Mouse (Mus musculus): ENCODE data around the gene Insrr. TPM values are rescaled to one million over a fixed set of nuclear protein-coding genes. Genes with fewer than 3 reads are reported as not detected.
A peak's percentile ranks its signal among the peaks of the same experiment; 100 is the strongest.

Gene Insrr
- polyA plus RNA-seq, 1 experiment from 2014 or later, result 0.12 TPM

DNA sequence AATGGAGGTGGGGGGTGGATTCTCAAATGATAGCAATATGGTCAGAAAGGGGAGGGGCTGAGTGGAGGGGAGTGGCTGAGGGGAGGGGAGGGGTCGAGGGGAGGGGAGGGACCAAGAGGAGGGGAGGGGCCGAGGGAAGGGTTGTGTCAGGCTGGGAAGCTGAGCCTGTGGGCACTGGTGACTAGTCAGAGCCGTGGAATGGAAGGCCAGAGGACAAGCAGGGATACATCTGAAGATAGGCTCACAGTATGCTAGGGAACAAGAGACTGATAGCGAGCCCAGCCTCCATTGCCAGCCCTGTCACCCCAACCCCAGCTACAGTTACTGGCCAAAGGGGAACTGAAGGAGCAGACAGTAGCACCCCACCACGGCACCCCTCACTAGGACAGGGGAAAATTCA, 38.1 kb upstream of the Insrr start:
- 0 out of 2 replicates have a peak, but pooled peaks cover 2% of the 10 kb centered on the region for H3K27me3 ChIP-seq (ENCODE audit: control insufficient read depth, insufficient read depth, low read length)
- no peak overlapping the region for H3K4me3 ChIP-seq (ENCODE audit: low read depth, low read length)
- H3K36me3 ChIP-seq (ENCODE audit: control insufficient read depth, insufficient read depth, low read length), result 0 out of 2 replicates have a peak, but pooled peaks cover 2% of the 10 kb centered on the region
- peaks cover 33% of the 10 kb centered on the region for H3K4me1 ChIP-seq (ENCODE audit: control insufficient read depth, insufficient read depth, low read length)
- H3K27ac ChIP-seq (replicated peaks; ENCODE audit: low read depth, low read length), result no peak overlapping the region
- WGBS, result 57% methylated on average over 4 of the region's 5 CpGs
- no peak for DNase-seq (ENCODE audit: low spot score)
- no peak for ATAC-seq (ENCODE audit: insufficient number of reproducible peaks, low FRiP score, low TSS enrichment, low read depth)
- no peak overlapping the region for H3K4me2 ChIP-seq (ENCODE audit: low read depth, severe bottlenecking)
- H3K9me3 ChIP-seq (ENCODE audit: control insufficient read depth, low read length), result no peaks in the 10 kb centered on the region
- no peak overlapping the region for H3K9ac ChIP-seq (ENCODE audit: low read length)

DNA sequence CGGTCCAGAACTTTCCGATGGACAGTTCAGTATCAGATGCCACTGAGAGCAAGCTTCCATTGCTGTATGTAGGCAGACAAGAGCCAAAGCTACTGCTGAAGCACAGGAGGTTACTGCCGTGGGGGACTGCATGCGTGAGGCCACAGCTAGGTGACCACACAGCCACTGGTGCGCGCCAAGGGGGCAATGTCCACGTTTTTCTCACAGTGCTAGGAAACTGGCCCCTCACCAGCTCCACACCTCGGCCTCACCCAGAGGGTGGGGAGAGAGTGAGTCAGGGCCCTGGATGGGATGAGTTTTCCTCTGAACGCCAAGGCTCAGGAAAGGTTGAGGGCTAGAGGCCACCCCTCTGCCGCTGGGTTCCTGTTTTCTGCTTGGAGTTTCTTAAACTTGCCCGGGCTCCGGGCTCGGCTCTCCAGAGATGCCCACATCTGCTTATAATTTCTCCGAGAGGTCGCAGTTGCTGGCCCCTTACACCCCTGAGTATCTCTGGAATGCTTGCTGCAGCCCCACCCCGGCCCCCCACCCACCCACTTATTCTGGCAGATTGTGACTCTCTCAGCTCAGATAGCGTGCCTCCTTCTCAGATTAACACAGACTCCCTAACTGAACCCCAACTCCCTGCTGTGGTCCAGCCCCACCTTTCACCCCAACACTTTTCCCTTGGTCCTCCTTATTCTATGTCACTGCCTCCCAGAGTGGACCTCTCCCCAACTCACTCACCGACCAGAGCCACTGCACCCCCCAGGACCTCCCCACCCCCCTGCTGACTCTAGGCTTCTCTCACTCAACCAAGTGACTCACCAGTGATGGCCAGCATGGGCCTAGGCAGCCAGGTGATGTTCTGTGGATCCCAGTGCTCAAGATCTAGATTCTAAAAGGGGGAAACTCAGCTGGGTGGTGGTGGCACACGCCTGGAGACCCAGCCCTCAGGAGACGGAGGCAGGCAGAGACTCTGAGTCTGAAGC, 35.1 kb upstream of the Insrr start:
- Histone ChIP-seq H3K9me3 (ENCODE audit: control insufficient read depth, low read length) (no peaks in the 10 kb centered on the region), H3K4me1 (ENCODE audit: control insufficient read depth, insufficient read depth, low read length) (peaks cover 61% of the 10 kb centered on the region), H3K9ac (ENCODE audit: low read length) (peak overlapping the region; percentile 45), H3K27me3 (ENCODE audit: control insufficient read depth, insufficient read depth, low read length) (0 out of 2 replicates have a peak, but pooled peaks cover 1% of the 10 kb centered on the region), H3K36me3 (ENCODE audit: control insufficient read depth, insufficient read depth, low read length) (0 out of 2 replicates have a peak, but pooled peaks cover 2% of the 10 kb centered on the region), H3K4me2 (ENCODE audit: low read depth, severe bottlenecking) (peak overlapping the region; percentile 4; the same call in 1 of the 2 replicates), H3K27ac (replicated peaks; ENCODE audit: low read depth, low read length) (peak overlapping the region; percentile 70), H3K4me3 (ENCODE audit: low read depth, low read length) (no peak overlapping the region)
- 42% methylated on average over 20 of the region's 20 CpGs for WGBS
- no peak for ATAC-seq (ENCODE audit: insufficient number of reproducible peaks, low FRiP score, low TSS enrichment, low read depth)
- DNase-seq (ENCODE audit: low spot score), result no peak

DNA sequence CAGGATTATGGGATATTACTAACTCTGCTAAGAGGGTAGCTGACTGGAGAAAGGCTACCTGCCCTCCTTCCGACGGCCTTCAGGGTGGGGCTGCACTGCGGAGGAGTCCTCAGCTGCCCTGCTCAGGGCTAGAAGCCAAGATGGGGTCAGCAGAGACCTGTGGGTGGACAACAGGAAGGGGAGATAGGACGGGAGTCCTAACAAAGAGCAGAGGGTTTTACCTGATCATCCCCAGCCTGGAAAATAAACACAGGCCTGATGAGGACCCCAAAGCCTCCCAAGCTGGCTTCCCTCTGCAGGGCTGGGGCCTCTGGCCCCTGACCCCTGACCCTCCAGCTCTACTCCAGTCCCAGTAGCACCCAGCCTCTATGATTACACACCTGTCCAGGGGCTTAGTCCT, 33.5 kb upstream of the Insrr start:
- peaks cover 68% of the 10 kb centered on the region for H3K4me1 ChIP-seq (ENCODE audit: control insufficient read depth, insufficient read depth, low read length)
- H3K27ac ChIP-seq (replicated peaks; ENCODE audit: low read depth, low read length), result peak overlapping the region; percentile 84
- no peak for ATAC-seq (ENCODE audit: insufficient number of reproducible peaks, low FRiP score, low TSS enrichment, low read depth)
- no peak overlapping the region for H3K9ac ChIP-seq (ENCODE audit: low read length)
- no peaks in the 10 kb centered on the region for H3K9me3 ChIP-seq (ENCODE audit: control insufficient read depth, low read length)
- H3K36me3 ChIP-seq (ENCODE audit: control insufficient read depth, insufficient read depth, low read length), result 0 out of 2 replicates have a peak, but pooled peaks cover under 1% of the 10 kb centered on the region
- H3K4me2 ChIP-seq (ENCODE audit: low read depth, severe bottlenecking), result peak overlapping the region; percentile 29; the same call in 1 of the 2 replicates
- no peaks in the 10 kb centered on the region for H3K27me3 ChIP-seq (ENCODE audit: control insufficient read depth, insufficient read depth, low read length)
- no peak overlapping the region for H3K4me3 ChIP-seq (ENCODE audit: low read depth, low read length)
- no peak for DNase-seq (ENCODE audit: low spot score)
- 55% methylated on average over 4 of the region's 4 CpGs for WGBS

DNA sequence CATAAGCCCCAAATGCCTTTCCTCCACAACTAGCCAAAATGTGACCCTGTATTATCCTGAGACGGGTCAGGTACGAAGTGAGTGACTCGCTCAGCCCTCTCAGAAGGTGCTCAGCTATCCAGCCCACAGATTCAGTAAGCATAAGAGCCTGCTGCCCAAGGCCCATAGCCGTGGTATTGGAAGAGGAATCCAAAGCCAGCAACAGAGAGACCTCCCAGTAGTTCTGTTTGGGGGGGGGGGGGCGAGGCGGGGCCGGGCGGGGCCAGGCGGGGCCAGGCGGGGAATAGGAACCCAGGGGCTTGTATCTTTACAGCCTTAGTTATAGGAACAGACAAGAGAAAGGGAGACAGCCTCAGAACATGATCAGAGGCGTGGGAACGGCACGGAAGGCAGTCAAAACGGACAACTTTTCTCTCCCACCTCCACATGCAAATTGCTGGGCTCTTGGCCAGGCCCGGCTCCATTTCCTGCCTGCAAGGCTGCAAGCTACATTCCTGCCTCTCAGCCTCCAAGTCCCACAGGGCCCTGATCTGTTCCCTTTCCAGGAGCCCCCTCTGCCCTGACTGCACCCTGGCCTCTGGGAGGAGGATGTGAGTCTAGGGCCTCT, 33.0 kb upstream of the Insrr start:
- ATAC-seq (ENCODE audit: insufficient number of reproducible peaks, low FRiP score, low TSS enrichment, low read depth), result no peak; the same call in 1 of the 2 replicates
- H3K27ac ChIP-seq (replicated peaks; ENCODE audit: low read depth, low read length), result peak overlapping the region; percentile 84
- 17% methylated on average over 15 of the region's 15 CpGs for WGBS
- peak overlapping the region; percentile 29 for H3K4me2 ChIP-seq (ENCODE audit: low read depth, severe bottlenecking)
- peak overlapping the region; percentile 8 for H3K4me3 ChIP-seq (ENCODE audit: low read depth, low read length)
- no peaks in the 10 kb centered on the region for H3K9me3 ChIP-seq (ENCODE audit: control insufficient read depth, low read length)
- H3K36me3 ChIP-seq (ENCODE audit: control insufficient read depth, insufficient read depth, low read length), result no peaks in the 10 kb centered on the region
- H3K9ac ChIP-seq (ENCODE audit: low read length), result peak overlapping the region; percentile 53
- DNase-seq (ENCODE audit: low spot score), result peak; percentile 70
- H3K27me3 ChIP-seq (ENCODE audit: control insufficient read depth, insufficient read depth, low read length), result no peaks in the 10 kb centered on the region
- H3K4me1 ChIP-seq (ENCODE audit: control insufficient read depth, insufficient read depth, low read length), result peaks cover 67% of the 10 kb centered on the region

DNA sequence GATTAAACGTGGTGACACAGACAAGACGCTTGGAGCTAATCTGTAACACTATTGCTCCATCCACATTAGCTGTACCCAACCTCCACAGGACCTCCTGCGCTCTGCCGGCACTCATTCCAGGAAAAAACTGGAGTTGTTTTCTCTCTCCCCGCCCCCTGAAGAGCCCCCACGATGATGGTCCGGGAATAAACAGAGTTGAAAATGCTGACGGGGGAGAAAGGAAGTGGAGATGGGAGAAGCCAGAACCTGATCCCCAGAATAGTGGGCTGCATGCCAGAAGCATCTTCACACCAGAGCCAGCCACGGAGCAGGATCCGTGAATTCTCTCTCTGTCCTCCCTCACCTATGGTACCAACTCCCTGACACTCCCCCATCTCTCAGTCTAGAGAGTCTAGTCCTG, 32.2 kb upstream of the Insrr start:
- 34% methylated on average over 10 of the region's 10 CpGs for WGBS
- Histone ChIP-seq H3K4me3 (ENCODE audit: low read depth, low read length) (no peak overlapping the region), H3K4me2 (ENCODE audit: low read depth, severe bottlenecking) (peak overlapping the region; percentile 24; the same call in 1 of the 2 replicates), H3K27me3 (ENCODE audit: control insufficient read depth, insufficient read depth, low read length) (no peaks in the 10 kb centered on the region), H3K9me3 (ENCODE audit: control insufficient read depth, low read length) (no peaks in the 10 kb centered on the region), H3K4me1 (ENCODE audit: control insufficient read depth, insufficient read depth, low read length) (peaks cover 63% of the 10 kb centered on the region), H3K9ac (ENCODE audit: low read length) (no peak overlapping the region; the same call in 1 of the 2 replicates), H3K27ac (replicated peaks; ENCODE audit: low read depth, low read length) (peak overlapping the region; percentile 84), H3K36me3 (ENCODE audit: control insufficient read depth, insufficient read depth, low read length) (no peaks in the 10 kb centered on the region)
- no peak for DNase-seq (ENCODE audit: low spot score)
- ATAC-seq (ENCODE audit: insufficient number of reproducible peaks, low FRiP score, low TSS enrichment, low read depth), result no peak

DNA sequence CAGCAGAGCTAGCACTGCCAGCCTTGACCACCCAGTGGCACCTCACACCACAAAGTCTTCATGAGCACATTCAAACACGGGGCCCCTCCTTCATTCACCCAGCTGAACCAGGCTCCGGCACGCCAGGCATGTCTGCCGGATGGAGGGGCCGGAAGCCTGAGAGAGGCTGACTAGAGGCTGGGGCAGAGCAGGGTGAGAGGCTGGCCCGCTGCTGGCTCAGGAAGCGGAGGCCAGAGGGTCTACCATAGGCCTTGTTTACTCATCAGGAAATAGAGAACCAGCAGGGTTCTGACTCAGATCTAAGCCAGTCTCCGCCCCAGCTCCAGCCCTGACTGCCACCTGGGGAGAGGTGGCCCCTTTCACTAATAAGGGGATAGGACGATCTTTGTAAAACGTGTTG, 31.7 kb upstream of the Insrr start:
- 0 out of 2 replicates have a peak overlapping the region, but pooled peaks have one; percentile 4 for H3K9ac ChIP-seq (ENCODE audit: low read length)
- H3K4me3 ChIP-seq (ENCODE audit: low read depth, low read length), result no peak overlapping the region
- H3K4me1 ChIP-seq (ENCODE audit: control insufficient read depth, insufficient read depth, low read length), result peaks cover 63% of the 10 kb centered on the region
- no peaks in the 10 kb centered on the region for H3K27me3 ChIP-seq (ENCODE audit: control insufficient read depth, insufficient read depth, low read length)
- peak overlapping the region; percentile 24; the same call in 1 of the 2 replicates for H3K4me2 ChIP-seq (ENCODE audit: low read depth, severe bottlenecking)
- no peaks in the 10 kb centered on the region for H3K9me3 ChIP-seq (ENCODE audit: control insufficient read depth, low read length)
- no peaks in the 10 kb centered on the region for H3K36me3 ChIP-seq (ENCODE audit: control insufficient read depth, insufficient read depth, low read length)
- ATAC-seq (ENCODE audit: insufficient number of reproducible peaks, low FRiP score, low TSS enrichment, low read depth), result peak; percentile 63
- peak overlapping the region; percentile 84 for H3K27ac ChIP-seq (replicated peaks; ENCODE audit: low read depth, low read length)
- WGBS, result 15% methylated on average over 10 of the region's 10 CpGs
- DNase-seq (ENCODE audit: low spot score), result peak; percentile 71

DNA sequence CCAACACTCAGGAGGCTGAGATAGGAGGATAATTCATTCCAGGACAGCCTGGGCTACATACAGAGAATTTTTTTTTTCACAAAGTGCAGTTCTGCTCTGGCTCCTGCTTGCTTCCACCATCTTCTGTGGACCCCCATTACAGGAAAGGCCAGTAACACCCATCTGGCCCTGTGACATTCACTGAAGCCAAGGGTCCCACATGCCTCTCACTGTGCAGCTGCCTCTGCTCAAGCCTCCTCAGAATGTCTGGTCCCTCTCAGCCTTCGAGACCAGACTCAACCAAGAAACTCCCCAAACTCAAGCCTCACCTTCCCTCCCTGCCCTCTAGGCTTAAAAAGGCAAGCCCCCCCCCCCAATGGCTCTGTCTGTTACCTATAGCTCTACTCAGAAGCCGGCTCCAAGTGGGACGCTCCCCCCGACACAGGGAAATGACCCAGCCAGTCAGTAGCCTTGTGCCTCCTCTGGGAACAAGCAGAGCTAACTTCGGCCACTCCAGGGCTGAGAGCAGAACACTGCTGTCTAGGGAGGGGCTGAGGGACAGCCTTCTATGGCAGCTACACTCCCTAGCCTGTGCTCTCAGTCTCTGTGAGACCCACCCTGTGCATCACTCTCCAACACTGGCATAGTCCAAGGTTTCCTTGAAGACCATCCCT, 31.0 kb upstream of the Insrr start:
- ATAC-seq (ENCODE audit: insufficient number of reproducible peaks, low FRiP score, low TSS enrichment, low read depth) (no peak), DNase-seq (ENCODE audit: low spot score) (no peak)
- no peaks in the 10 kb centered on the region for H3K36me3 ChIP-seq (ENCODE audit: control insufficient read depth, insufficient read depth, low read length)
- peaks cover 63% of the 10 kb centered on the region for H3K4me1 ChIP-seq (ENCODE audit: control insufficient read depth, insufficient read depth, low read length)
- no peaks in the 10 kb centered on the region for H3K9me3 ChIP-seq (ENCODE audit: control insufficient read depth, low read length)
- H3K9ac ChIP-seq (ENCODE audit: low read length), result no peak overlapping the region
- H3K4me3 ChIP-seq (ENCODE audit: low read depth, low read length), result no peak overlapping the region
- no peak overlapping the region for H3K4me2 ChIP-seq (ENCODE audit: low read depth, severe bottlenecking)
- WGBS, result 67% methylated on average over 5 of the region's 5 CpGs
- H3K27ac ChIP-seq (replicated peaks; ENCODE audit: low read depth, low read length), result peak overlapping the region; percentile 84
- H3K27me3 ChIP-seq (ENCODE audit: control insufficient read depth, insufficient read depth, low read length), result no peaks in the 10 kb centered on the region

DNA sequence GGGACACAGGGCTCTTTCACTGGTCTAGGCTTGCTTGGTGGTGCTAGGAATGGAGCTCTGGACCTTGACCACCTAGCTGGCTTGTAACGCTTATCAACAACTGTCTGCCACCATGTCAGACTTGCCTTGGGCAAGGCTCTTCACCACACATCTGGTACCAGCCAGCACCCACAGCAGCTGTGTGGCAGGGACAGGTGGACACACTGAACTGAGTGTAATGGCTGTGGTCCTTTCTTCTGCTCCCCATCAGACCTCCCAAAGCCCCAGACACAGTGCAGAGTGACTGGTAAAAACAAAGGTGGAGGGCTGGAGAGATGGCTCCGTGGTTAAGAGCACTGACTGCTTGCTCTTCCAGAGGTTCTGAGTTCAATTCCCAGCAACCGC, 30.5 kb upstream of the Insrr start:
- 0 out of 2 replicates have a peak overlapping the region, but pooled peaks have one; percentile 84 for H3K27ac ChIP-seq (replicated peaks; ENCODE audit: low read depth, low read length)
- H3K27me3 ChIP-seq (ENCODE audit: control insufficient read depth, insufficient read depth, low read length), result no peaks in the 10 kb centered on the region
- DNase-seq (ENCODE audit: low spot score), result no peak
- no peak overlapping the region for H3K9ac ChIP-seq (ENCODE audit: low read length)
- no peak overlapping the region for H3K4me3 ChIP-seq (ENCODE audit: low read depth, low read length)
- WGBS, result 76% methylated on average over 3 of the region's 3 CpGs
- no peaks in the 10 kb centered on the region for H3K9me3 ChIP-seq (ENCODE audit: control insufficient read depth, low read length)
- no peaks in the 10 kb centered on the region for H3K36me3 ChIP-seq (ENCODE audit: control insufficient read depth, insufficient read depth, low read length)
- peaks cover 61% of the 10 kb centered on the region for H3K4me1 ChIP-seq (ENCODE audit: control insufficient read depth, insufficient read depth, low read length)
- H3K4me2 ChIP-seq (ENCODE audit: low read depth, severe bottlenecking), result no peak overlapping the region
- ATAC-seq (ENCODE audit: insufficient number of reproducible peaks, low FRiP score, low TSS enrichment, low read depth), result no peak
